Mouse (Mus musculus) midbrain, embryonic 14.5 days (tissue): ENCODE data around the gene Mfge8. TPM values are rescaled to one million over a fixed set of nuclear protein-coding genes. Genes with fewer than 3 reads are reported as not detected.

Experiments used
- ATAC-seq: fragments of 200-750 bp; cut with Nextera tagmentation; 2 replicates; pipeline ENCODE4 v1.8.0; 2017; ENCODE audit warnings: moderate number of reproducible peaks, moderate library complexity; ENCODE audit not compliant: low FRiP score, low TSS enrichment
- DNase-seq: peaks from one replicate; pipeline ENCODE4 v3.0.0-alpha.2; 2015
- H3K27ac ChIP-seq: fragments of 300-500 bp; sonication (generic); replicated peaks from 2 replicates; pipeline ENCODE4 v1.5.1; 2014; ENCODE audit warnings: mild to moderate bottlenecking, low read depth, low read length, moderate library complexity
- H3K27me3 ChIP-seq: fragments of 300-500 bp; sonication (generic); 2 replicates; pipeline ENCODE4 v1.6.1; 2014; ENCODE audit warnings: low read length, control low read depth, mixed read lengths; ENCODE audit not compliant: control insufficient read depth, insufficient read depth
- H3K36me3 ChIP-seq: fragments of 300-500 bp; sonication (generic); 2 replicates; pipeline ENCODE4 v1.6.1; 2014; ENCODE audit warnings: low read length, control low read depth; ENCODE audit not compliant: control insufficient read depth, insufficient read depth
- H3K4me1 ChIP-seq: fragments of 300-500 bp; sonication (generic); 2 replicates; pipeline ENCODE4 v1.6.1; 2014; ENCODE audit warnings: mild to moderate bottlenecking, antibody characterized with exemption, low read length, control low read depth; ENCODE audit not compliant: control insufficient read depth, insufficient read depth
- H3K4me2 ChIP-seq: fragments of 300-500 bp; sonication (generic); 2 replicates; pipeline ENCODE4 v1.6.1; 2014; ENCODE audit warnings: mild to moderate bottlenecking, low read length, moderate library complexity
- H3K4me3 ChIP-seq: fragments of 300-500 bp; sonication (generic); replicated peaks from 2 replicates; pipeline ENCODE4 v1.5.1; 2014; ENCODE audit warnings: low read depth, low read length
- H3K9ac ChIP-seq: fragments of 300-500 bp; sonication (generic); replicated peaks from 2 replicates; pipeline ENCODE4 v1.6.1; 2014; ENCODE audit warnings: mild to moderate bottlenecking, low read length, moderate library complexity
- H3K9me3 ChIP-seq: fragments of 300-500 bp; sonication (generic); 2 replicates; pipeline ENCODE4 v1.6.1; 2016; ENCODE audit warnings: low read length, control low read depth, mixed read lengths; ENCODE audit not compliant: control insufficient read depth
- WGBS: fragments of 180-500 bp; shearing (Covaris S2); extraction: QIAGEN DNeasy Blood & Tissue Kit; methylation state at CpG from one replicate; pipeline ENCODE4 v1.1.7; 2014; 5-methylcytosine and 5-hydroxymethylcytosine counted together
- polyA plus RNA-seq: library from polyadenylated mRNA; unstranded; fragments of >200 nt; fragmentation: Nextera tagmentation; extraction: Ambion mirVana; gene quantifications from 2 replicates; pipeline ENCODE4 v1.2.1, GENCODE M21; 2014

The Mfge8 gene
- polyA plus RNA-seq, 1 experiment from 2014 or later = 93.5 TPM

DNA sequence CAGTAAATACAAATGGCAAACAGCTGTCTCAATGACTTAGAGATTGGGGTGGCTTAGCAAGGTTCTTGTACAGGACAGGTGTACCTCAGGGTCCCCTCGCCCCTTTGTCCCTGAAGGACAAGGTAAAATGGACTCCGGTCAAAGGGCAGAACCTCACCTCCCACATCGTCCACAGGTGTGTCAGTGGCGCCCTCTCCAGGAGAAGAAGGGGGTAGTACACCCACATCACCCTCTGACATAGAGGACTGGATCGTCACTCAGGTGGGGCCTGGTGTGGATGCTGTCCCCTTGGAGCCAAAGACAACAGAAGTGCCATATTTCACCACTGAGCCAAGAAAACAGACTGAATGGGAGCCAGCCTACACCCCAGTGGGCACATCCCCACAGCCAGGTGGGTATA, 52.4 kb downstream of the Mfge8 start:
- H3K27me3 ChIP-seq = no peaks in the 10 kb centered on the region
- H3K4me2 ChIP-seq = no peak overlapping the region
- H3K27ac ChIP-seq = no peak overlapping the region
- DNase-seq (no peak), ATAC-seq (no peak)
- no peak overlapping the region for H3K4me3 ChIP-seq
- no peaks in the 10 kb centered on the region for H3K36me3 ChIP-seq
- H3K4me1 ChIP-seq = no peaks in the 10 kb centered on the region
- no peaks in the 10 kb centered on the region for H3K9me3 ChIP-seq
- no peak overlapping the region for H3K9ac ChIP-seq
- WGBS = 75% methylated on average over 5 of the region's 5 CpGs

DNA sequence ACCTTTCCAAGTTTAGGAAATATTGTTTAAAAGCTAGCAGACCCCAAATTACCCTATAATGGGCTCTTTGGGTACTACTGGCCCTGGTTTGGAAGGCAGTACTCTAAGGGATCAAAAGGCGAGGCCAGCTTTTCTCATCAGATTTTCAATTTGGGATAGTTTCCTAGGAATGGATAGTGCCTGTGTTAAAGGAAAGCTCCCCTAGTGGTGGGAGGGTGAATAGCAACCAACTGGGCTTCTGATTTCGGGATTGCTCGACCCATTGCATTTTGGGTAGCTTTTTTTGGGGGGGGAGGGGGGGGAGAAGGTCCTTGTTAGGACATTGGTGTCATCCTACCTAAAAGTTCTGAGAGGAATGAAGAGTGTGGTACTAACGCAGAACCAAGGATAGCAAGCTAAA, 59.7 kb downstream of the Mfge8 start:
- Histone ChIP-seq H3K9ac (no peak overlapping the region), H3K4me1 (no peaks in the 10 kb centered on the region), H3K27ac (no peak overlapping the region), H3K4me3 (no peak overlapping the region), H3K4me2 (no peak overlapping the region), H3K9me3 (no peaks in the 10 kb centered on the region), H3K36me3 (no peaks in the 10 kb centered on the region), H3K27me3 (no peaks in the 10 kb centered on the region)
- DNase-seq = no peak
- ATAC-seq = no peak
- 72% methylated on average over 4 of the region's 4 CpGs for WGBS

Other genes with a start within 250 kb of the Mfge8 start
- 0.36 and 2.5 TPM in 2 replicates for gene Isg20, start 235.6 kb downstream of the Mfge8 start, polyA plus RNA-seq
- 0.08 and 0.09 TPM in 2 replicates for gene Acan, start 95.6 kb downstream of the Mfge8 start, polyA plus RNA-seq
- gene Hapln3, start 18.0 kb downstream of the Mfge8 start, polyA plus RNA-seq = 1.3 and 1.7 TPM in 2 replicates
- 17.8 and 21.5 TPM in 2 replicates for gene Abhd2, start 124.1 kb upstream of the Mfge8 start, polyA plus RNA-seq
- 9.2 TPM in 2 replicates for gene Rlbp1, start 238.0 kb upstream of the Mfge8 start, polyA plus RNA-seq
- gene Fanci, start 242.9 kb upstream of the Mfge8 start, polyA plus RNA-seq = 1.6 and 3.1 TPM in 2 replicates